Mouse (Mus musculus): ENCODE measurements around the gene Usp20. TPM values are rescaled to one million over a fixed set of nuclear protein-coding genes. Genes with fewer than 3 reads are reported as not detected.

Usp20 gene
- polyA plus RNA-seq, 1 experiment from 2014 or later = 16.5 TPM

GRCm38 (mm10) chr2:31024618-31025370, 42.7 kb downstream of the Usp20 start:
- Histone ChIP-seq H3K4me1 (replicated peaks; ENCODE audit: control insufficient read depth, insufficient read depth, low read length) (no peaks in the 10 kb centered on the region), H3K9me3 (ENCODE audit: control insufficient read depth, low read length) (no peaks in the 10 kb centered on the region), H3K9ac (ENCODE audit: low read length) (no peak overlapping the region), H3K36me3 (ENCODE audit: control insufficient read depth, insufficient read depth, low read length) (no peaks in the 10 kb centered on the region), H3K27me3 (ENCODE audit: control insufficient read depth, insufficient read depth, low read depth, low read length) (no peaks in the 10 kb centered on the region), H3K4me2 (ENCODE audit: low read depth, low read length) (no peak overlapping the region), H3K4me3 (ENCODE audit: low read length) (no peak overlapping the region), H3K27ac (ENCODE audit: low read length) (no peak overlapping the region)
- ATAC-seq (ENCODE audit: low read depth) = peak; percentile 45; the same call in 1 of the 2 replicates
- 25% methylated on average over 5 of the region's 5 CpGs for WGBS

- no peaks in the 10 kb centered on the region for H3K27me3 ChIP-seq (ENCODE audit: control insufficient read depth, insufficient read depth, low read depth, low read length)
- no peaks in the 10 kb centered on the region for H3K36me3 ChIP-seq (ENCODE audit: control insufficient read depth, insufficient read depth, low read length)
- no peak for ATAC-seq (ENCODE audit: low read depth)
- H3K4me2 ChIP-seq (ENCODE audit: low read depth, low read length) = no peak overlapping the region
- 64% methylated on average over 3 of the region's 3 CpGs for WGBS
- no peak overlapping the region for H3K27ac ChIP-seq (ENCODE audit: low read length)
- no peaks in the 10 kb centered on the region for H3K4me1 ChIP-seq (replicated peaks; ENCODE audit: control insufficient read depth, insufficient read depth, low read length)
- H3K4me3 ChIP-seq (ENCODE audit: low read length) = no peak overlapping the region
- H3K9me3 ChIP-seq (ENCODE audit: control insufficient read depth, low read length) = no peaks in the 10 kb centered on the region
- no peak overlapping the region for H3K9ac ChIP-seq (ENCODE audit: low read length)
Observed at GRCm38 (mm10) chr2:31025458-31025857, 43.4 kb downstream of the Usp20 start.

- no peaks in the 10 kb centered on the region for H3K36me3 ChIP-seq (ENCODE audit: control insufficient read depth, insufficient read depth, low read length)
- no peaks in the 10 kb centered on the region for H3K4me1 ChIP-seq (replicated peaks; ENCODE audit: control insufficient read depth, insufficient read depth, low read length)
- H3K9me3 ChIP-seq (ENCODE audit: control insufficient read depth, low read length) = no peaks in the 10 kb centered on the region
- H3K27me3 ChIP-seq (ENCODE audit: control insufficient read depth, insufficient read depth, low read depth, low read length) = no peaks in the 10 kb centered on the region
- WGBS = 59% methylated on average over 8 of the region's 8 CpGs
- H3K4me3 ChIP-seq (ENCODE audit: low read length) = no peak overlapping the region
- no peak overlapping the region for H3K27ac ChIP-seq (ENCODE audit: low read length)
- no peak overlapping the region for H3K9ac ChIP-seq (ENCODE audit: low read length)
- ATAC-seq (ENCODE audit: low read depth) = no peak
- no peak overlapping the region for H3K4me2 ChIP-seq (ENCODE audit: low read depth, low read length)
Observed at GRCm38 (mm10) chr2:31026642-31027041, 44.6 kb downstream of the Usp20 start.

GRCm38 (mm10) chr2:31031972-31032371, 49.9 kb downstream of the Usp20 start:
- 89% methylated on average over 7 of the region's 7 CpGs for WGBS
- no peak overlapping the region for H3K4me3 ChIP-seq (ENCODE audit: low read length)
- H3K4me2 ChIP-seq (ENCODE audit: low read depth, low read length) = no peak overlapping the region
- no peaks in the 10 kb centered on the region for H3K27me3 ChIP-seq (ENCODE audit: control insufficient read depth, insufficient read depth, low read depth, low read length)
- H3K36me3 ChIP-seq (ENCODE audit: control insufficient read depth, insufficient read depth, low read length) = peaks cover 17% of the 10 kb centered on the region
- H3K4me1 ChIP-seq (replicated peaks; ENCODE audit: control insufficient read depth, insufficient read depth, low read length) = no peaks in the 10 kb centered on the region
- no peaks in the 10 kb centered on the region for H3K9me3 ChIP-seq (ENCODE audit: control insufficient read depth, low read length)
- no peak overlapping the region for H3K9ac ChIP-seq (ENCODE audit: low read length)
- ATAC-seq (ENCODE audit: low read depth) = no peak
- no peak overlapping the region for H3K27ac ChIP-seq (ENCODE audit: low read length)

- H3K27ac ChIP-seq (ENCODE audit: low read length) = no peak overlapping the region
- WGBS = 90% methylated on average over 6 of the region's 6 CpGs
- no peak overlapping the region for H3K4me2 ChIP-seq (ENCODE audit: low read depth, low read length)
- H3K4me3 ChIP-seq (ENCODE audit: low read length) = no peak overlapping the region
- H3K27me3 ChIP-seq (ENCODE audit: control insufficient read depth, insufficient read depth, low read depth, low read length) = no peaks in the 10 kb centered on the region
- no peaks in the 10 kb centered on the region for H3K9me3 ChIP-seq (ENCODE audit: control insufficient read depth, low read length)
- H3K36me3 ChIP-seq (ENCODE audit: control insufficient read depth, insufficient read depth, low read length) = peaks cover 23% of the 10 kb centered on the region
- H3K4me1 ChIP-seq (replicated peaks; ENCODE audit: control insufficient read depth, insufficient read depth, low read length) = no peaks in the 10 kb centered on the region
- no peak overlapping the region for H3K9ac ChIP-seq (ENCODE audit: low read length)
- ATAC-seq (ENCODE audit: low read depth) = no peak
Observed at GRCm38 (mm10) chr2:31036811-31037210, 54.7 kb downstream of the Usp20 start.

GRCm38 (mm10) chr2:31040043-31040442, 58.0 kb downstream of the Usp20 start:
- no peaks in the 10 kb centered on the region for H3K27me3 ChIP-seq (ENCODE audit: control insufficient read depth, insufficient read depth, low read depth, low read length)
- H3K9ac ChIP-seq (ENCODE audit: low read length) = no peak overlapping the region
- H3K9me3 ChIP-seq (ENCODE audit: control insufficient read depth, low read length) = no peaks in the 10 kb centered on the region
- no peak overlapping the region for H3K4me2 ChIP-seq (ENCODE audit: low read depth, low read length)
- H3K4me3 ChIP-seq (ENCODE audit: low read length) = no peak overlapping the region
- no peak for ATAC-seq (ENCODE audit: low read depth)
- no peak overlapping the region for H3K27ac ChIP-seq (ENCODE audit: low read length)
- no peaks in the 10 kb centered on the region for H3K4me1 ChIP-seq (replicated peaks; ENCODE audit: control insufficient read depth, insufficient read depth, low read length)
- 97% methylated on average over 3 of the region's 3 CpGs for WGBS
- H3K36me3 ChIP-seq (ENCODE audit: control insufficient read depth, insufficient read depth, low read length) = peaks cover 14% of the 10 kb centered on the region

- Histone ChIP-seq H3K9ac (ENCODE audit: low read length) (no peak overlapping the region), H3K27ac (ENCODE audit: low read length) (no peak overlapping the region), H3K4me3 (ENCODE audit: low read length) (no peak overlapping the region), H3K9me3 (ENCODE audit: control insufficient read depth, low read length) (no peaks in the 10 kb centered on the region), H3K36me3 (ENCODE audit: control insufficient read depth, insufficient read depth, low read length) (peaks cover 12% of the 10 kb centered on the region), H3K4me2 (ENCODE audit: low read depth, low read length) (no peak overlapping the region), H3K27me3 (ENCODE audit: control insufficient read depth, insufficient read depth, low read depth, low read length) (no peaks in the 10 kb centered on the region), H3K4me1 (replicated peaks; ENCODE audit: control insufficient read depth, insufficient read depth, low read length) (no peaks in the 10 kb centered on the region)
- 82% methylated on average over 3 of the region's 3 CpGs for whole genome bisulfite sequencing
- no peak for ATAC-seq (ENCODE audit: low read depth)
Observed at GRCm38 (mm10) chr2:31040487-31040886, 58.4 kb downstream of the Usp20 start.

GRCm38 (mm10) chr2:31041386-31041785, 59.3 kb downstream of the Usp20 start:
- H3K36me3 ChIP-seq (ENCODE audit: control insufficient read depth, insufficient read depth, low read length) = peaks cover 6% of the 10 kb centered on the region
- no peak overlapping the region for H3K4me2 ChIP-seq (ENCODE audit: low read depth, low read length)
- no peaks in the 10 kb centered on the region for H3K4me1 ChIP-seq (replicated peaks; ENCODE audit: control insufficient read depth, insufficient read depth, low read length)
- no peak for ATAC-seq (ENCODE audit: low read depth)
- H3K27ac ChIP-seq (ENCODE audit: low read length) = no peak overlapping the region
- no peaks in the 10 kb centered on the region for H3K9me3 ChIP-seq (ENCODE audit: control insufficient read depth, low read length)
- WGBS = 79% methylated on average over 6 of the region's 6 CpGs
- no peaks in the 10 kb centered on the region for H3K27me3 ChIP-seq (ENCODE audit: control insufficient read depth, insufficient read depth, low read depth, low read length)
- no peak overlapping the region for H3K9ac ChIP-seq (ENCODE audit: low read length)
- H3K4me3 ChIP-seq (ENCODE audit: low read length) = no peak overlapping the region

GRCm38 (mm10) chr2:31042881-31043280, 60.8 kb downstream of the Usp20 start:
- Histone ChIP-seq H3K9me3 (ENCODE audit: control insufficient read depth, low read length) (no peaks in the 10 kb centered on the region), H3K4me2 (ENCODE audit: low read depth, low read length) (no peak overlapping the region), H3K27me3 (ENCODE audit: control insufficient read depth, insufficient read depth, low read depth, low read length) (no peaks in the 10 kb centered on the region), H3K9ac (ENCODE audit: low read length) (no peak overlapping the region), H3K4me1 (replicated peaks; ENCODE audit: control insufficient read depth, insufficient read depth, low read length) (no peaks in the 10 kb centered on the region), H3K27ac (ENCODE audit: low read length) (no peak overlapping the region), H3K36me3 (ENCODE audit: control insufficient read depth, insufficient read depth, low read length) (peaks cover 6% of the 10 kb centered on the region), H3K4me3 (ENCODE audit: low read length) (no peak overlapping the region)
- 79% methylated on average over 6 of the region's 6 CpGs for WGBS
- no peak for ATAC-seq (ENCODE audit: low read depth)

Measured in lung, embryonic 16.5 days (tissue).